Mouse (Mus musculus): ENCODE measurements around the gene Gm36028. TPM values are rescaled to one million over a fixed set of nuclear protein-coding genes. Genes with fewer than 3 reads are reported as not detected.

Gm36028 gene
- total RNA-seq, 2 experiments from 2014 or later: not detected

DNA sequence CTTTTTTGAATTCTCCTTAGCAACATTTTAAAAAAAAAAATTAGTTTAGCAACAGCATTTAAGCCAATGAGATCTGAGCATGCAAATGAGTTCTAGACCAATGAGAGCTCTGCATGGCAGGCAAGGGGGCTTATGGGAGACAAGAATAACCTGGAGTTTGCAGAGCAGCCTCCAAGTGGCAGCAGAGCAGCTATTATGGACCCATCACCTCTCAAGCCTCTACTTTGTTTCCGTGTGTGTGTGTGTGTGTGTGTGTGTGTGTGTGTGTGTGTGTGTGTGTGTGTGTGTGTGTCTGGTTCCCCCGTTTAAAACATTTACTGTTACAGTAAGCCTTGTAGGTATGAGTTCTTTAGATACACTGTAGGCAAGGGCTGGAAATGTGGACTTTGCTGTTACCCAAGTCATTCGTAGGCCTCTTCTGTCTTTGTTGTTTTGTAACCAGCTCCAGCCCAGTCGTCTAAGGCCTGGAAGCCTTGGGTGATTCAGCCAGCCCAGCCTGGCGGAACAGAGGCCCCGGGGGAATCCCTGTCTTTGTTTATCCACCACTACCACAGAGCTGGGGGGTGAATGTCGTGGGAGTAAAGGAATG is 46.5 kb downstream of the Gm36028 start:
- peak; percentile 100 for ATAC-seq (replicated peaks; ENCODE audit: low FRiP score, low TSS enrichment, poor library complexity, severe bottlenecking)

DNA sequence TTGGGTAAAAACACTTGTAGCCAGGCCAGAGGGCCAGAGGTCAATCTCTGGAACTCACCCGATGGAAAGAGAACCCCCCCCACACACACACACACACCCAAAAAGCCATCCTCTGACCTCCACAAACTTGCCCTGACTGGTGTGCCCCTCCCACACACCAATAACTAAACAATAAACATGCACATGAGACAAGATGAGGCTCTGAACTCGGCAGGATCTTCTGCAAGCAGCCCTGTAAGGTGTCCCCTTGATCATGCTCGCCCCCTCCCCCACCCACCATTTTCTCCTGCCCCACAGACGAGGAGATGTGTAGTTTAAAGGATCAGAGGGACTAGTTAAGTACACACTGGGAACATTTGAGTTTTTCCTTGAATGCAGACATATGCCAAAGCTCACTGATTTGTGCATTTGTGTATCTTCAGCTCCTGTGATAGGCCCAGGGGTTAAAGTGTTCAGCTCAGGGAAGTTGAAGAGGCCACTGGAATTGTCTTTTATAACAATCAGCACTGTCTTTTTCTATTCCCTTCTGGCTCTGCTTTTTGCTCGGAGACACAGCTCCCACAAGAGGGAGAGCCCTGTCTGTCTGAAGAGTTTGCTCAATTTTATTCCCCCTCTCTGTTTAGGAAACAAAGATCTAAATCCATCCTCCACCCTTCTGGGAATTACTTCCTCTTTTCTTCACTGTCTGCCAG is 47.1 kb downstream of the Gm36028 start:
- no peak for ATAC-seq (replicated peaks; ENCODE audit: low FRiP score, low TSS enrichment, poor library complexity, severe bottlenecking)

DNA sequence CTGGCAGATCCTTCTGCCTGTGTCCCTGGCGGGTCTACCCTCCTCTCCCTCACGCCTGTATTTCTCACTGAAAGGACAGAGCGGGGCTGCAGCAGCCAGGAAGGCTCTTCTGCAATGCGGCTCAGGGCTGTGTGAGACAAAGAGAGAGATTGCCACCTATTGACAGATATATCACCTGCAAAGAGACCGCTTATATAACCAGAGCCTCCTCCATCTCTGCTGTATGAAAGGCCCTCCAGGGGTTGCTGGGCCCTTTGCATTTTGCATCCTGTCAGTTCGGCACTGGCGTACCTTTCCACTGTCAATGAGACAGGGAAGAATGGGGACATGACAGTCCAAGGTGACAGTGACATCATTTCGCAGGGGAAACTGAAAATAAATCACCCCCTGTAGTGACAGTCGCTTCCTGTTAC is 48.5 kb downstream of the Gm36028 start:
- ATAC-seq (replicated peaks; ENCODE audit: low FRiP score, low TSS enrichment, poor library complexity, severe bottlenecking): 0 out of 2 replicates have a peak, but pooled peaks have one; percentile 20

DNA sequence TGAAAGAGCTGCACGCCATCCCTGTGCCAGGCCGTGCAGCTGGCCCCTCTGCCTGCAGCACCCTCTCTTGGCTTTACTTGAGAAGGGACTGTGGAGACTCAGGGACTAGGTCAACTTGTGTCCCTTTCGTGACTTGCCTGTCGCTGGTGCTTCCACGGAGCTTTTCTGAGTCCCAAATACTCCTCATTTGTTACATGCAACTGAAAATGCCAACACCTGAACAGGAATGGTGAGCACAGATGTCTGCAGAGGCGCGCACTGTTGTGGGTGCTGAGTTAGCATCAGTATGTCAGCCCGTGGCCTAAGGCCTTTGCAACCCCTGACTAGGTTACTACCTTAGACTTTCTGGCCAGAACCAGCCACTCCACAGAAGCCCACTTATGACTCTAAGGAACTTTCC is 49.1 kb downstream of the Gm36028 start:
- ATAC-seq (replicated peaks; ENCODE audit: low FRiP score, low TSS enrichment, poor library complexity, severe bottlenecking): no peak

DNA sequence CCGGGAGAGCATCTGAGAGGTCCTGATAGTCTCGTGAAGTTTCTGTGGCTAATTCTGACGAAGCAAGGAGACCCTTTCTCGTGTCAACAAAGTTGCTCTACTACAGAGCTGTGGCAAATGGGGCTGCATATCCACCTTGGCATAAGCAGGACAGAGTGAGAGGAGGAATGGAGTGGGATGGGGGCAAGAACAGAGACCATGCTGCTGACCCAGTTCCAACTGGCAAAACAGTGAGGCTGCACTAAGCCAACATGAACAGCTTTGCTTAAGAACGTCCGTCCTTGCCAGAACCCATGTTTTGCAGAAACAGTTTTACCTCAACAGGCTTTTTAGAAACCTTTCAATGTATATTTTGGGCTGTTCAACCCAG is 51.3 kb downstream of the Gm36028 start:
- no peak for ATAC-seq (replicated peaks; ENCODE audit: low FRiP score, low TSS enrichment, poor library complexity, severe bottlenecking)

DNA sequence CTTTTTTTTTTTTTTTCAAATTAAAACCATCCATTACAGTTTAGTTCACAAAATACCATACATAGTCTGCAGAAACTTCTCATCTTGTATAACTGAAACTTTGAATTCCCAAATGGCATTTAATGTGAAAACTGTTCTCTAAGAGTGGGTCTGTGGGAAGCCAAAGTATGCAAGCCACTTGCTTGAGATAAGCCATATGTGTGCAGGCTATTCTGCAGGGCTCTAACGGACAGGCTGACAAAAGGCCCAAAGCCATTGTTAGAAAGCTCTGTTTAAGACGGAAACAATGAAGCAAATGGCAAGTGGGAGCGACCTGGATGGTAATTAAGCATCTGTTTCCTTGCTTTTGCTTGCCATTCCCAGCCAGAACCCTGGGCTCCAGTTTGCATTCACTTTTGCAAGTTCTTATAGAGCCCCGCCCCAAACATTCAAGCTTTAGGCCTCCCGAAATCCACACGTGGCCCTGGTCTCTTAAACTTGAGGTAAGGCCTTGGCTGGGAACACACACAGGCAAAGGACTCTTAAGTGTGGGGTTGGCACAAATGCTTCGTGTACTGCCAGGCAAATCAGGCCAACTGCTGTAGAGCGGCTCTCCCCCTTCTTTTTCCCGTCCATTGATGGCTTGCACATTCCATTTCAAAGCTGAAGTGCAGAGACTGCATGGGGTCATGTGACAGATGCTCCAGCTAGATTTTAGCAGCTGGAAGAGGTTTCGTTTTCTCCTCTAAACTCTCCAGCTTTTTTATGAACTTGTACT is 51.9 kb downstream of the Gm36028 start:
- no peak for ATAC-seq (replicated peaks; ENCODE audit: low FRiP score, low TSS enrichment, poor library complexity, severe bottlenecking)

DNA sequence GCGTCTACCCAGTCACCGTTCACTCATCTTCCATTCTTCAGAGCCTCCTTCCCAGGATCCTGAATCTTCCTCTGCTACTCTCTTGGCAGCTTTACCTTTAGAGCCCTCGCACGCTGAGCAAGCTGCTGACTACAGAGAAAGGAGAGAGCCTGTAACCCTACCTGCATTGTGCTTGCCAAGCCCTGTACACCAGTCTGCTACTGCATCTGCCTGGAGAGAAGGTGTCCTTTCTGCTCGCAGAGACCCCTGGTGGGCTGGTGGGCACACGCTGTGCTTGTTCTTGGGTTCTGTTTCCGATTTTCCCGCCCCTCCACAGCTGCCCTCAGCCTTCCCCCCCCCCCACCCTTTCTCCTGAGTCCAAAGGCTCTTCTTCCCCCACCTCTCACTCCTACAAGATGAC is 53.7 kb downstream of the Gm36028 start:
- ATAC-seq (replicated peaks; ENCODE audit: low FRiP score, low TSS enrichment, poor library complexity, severe bottlenecking): no peak

DNA sequence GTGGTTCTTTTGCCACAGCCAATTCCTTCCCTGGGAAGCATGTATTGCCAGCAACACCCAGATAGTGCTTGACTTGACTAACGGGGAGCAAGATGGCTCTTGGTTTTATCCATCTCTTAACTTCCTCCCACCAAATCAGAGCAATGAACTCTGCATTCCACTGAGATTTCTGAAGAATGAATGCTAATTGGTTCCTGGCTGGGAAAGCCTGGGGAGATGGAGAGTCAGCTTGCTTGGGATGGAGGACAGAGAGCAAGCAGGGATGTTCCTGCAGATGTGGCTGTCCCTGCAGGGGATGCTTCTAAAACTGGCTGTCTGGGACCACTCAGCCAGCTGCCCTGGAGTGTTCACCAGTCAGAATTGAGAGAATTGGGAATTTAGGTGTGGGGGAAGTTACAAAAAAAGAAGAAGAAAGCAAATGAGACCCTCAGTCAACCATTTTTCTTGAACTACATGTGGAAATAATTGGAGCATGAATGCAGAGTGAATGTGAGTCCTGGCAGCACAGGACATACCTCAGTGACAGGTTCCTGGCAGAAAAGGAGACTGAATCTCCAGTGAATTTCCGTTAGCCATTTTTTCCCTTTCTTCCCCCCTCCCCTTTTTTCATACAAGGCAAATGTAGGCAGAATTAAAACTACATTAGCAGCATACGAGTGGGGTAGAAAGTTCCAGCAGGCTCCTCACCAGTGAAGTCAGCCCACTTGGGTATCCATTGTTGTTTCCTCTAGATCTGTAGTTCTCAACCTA is 55.0 kb downstream of the Gm36028 start:
- no peak for ATAC-seq (replicated peaks; ENCODE audit: low FRiP score, low TSS enrichment, poor library complexity, severe bottlenecking)

DNA sequence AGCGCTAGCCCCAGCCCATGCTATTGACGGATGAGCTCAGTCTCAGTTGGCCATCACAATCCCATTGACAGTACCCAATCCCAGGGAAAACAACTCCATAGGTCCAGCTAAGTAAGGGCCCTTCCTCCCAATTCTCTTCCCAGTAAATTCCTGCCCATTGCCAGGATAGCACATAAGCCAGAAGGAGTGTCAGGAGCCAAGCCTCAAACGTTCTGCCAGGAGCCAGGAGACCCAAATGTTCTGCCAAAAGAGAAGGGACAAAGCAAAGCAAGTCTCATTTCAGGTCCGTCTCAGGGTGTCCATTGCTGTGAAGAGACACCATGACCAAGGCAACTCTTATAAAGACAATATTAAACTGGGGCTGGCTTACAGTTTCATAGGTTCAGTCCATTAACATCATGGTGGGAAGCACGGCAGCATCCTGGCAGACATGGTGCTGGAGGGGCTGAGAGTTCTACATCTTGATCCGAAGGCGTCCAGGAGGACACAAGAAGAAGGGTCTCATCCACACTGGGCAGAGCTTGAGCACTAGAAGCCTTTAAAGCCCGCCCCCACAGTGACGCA is 57.5 kb downstream of the Gm36028 start:
- no peak for ATAC-seq (replicated peaks; ENCODE audit: low FRiP score, low TSS enrichment, poor library complexity, severe bottlenecking)

DNA sequence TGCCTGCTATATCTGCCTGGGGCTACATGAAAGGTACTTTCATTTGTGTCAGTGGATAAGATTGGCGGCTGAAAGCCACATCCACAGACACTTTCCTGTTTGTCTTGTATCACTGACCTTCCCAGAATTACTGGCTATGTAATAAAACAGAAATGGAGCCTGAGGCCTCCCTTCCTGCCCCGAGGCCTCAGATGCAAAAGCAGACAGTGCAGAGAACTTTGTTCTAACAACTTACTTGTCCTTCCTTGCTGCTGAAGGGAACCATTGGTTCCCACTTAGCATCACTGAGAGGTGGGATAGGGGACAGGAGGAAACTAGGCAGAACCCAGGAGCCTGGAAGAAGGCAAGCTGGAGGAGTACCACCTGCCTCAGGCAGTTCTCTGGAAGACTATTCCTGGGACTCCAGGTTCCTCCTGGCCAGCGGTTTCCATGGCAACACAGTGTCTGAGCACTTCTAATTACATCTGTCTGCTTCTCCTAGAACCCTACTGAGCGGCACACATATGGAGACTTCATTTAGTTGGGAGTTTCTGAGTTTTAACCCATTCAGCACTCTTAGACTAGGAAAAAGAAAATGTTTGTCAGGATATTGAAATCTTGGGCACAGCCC is 58.2 kb downstream of the Gm36028 start:
- no peak for ATAC-seq (replicated peaks; ENCODE audit: low FRiP score, low TSS enrichment, poor library complexity, severe bottlenecking)

DNA sequence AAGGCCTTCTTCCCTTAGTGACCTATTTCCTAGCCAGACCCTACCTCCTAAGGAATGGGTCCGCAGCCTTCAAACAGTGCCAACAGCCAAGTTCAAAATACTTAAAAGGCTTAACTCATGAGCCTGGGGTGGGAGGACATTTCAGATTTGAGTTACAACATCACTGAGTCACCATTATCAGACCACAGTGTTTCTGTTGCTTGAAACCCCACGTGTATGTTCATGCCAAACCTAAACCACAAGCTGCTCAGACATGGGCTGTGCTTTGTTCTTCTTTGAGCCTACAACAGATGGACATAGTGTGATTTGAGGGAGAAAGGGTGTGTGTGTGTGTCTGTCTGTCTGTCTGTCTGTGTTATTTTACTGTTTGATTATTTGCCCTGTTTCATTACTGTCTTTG is 59.8 kb downstream of the Gm36028 start:
- ATAC-seq (replicated peaks; ENCODE audit: low FRiP score, low TSS enrichment, poor library complexity, severe bottlenecking): no peak

Other genes starting within 250 kb of the Gm36028 start
- 48.1 and 63.1 TPM in 2 replicates for gene Ndufb4, start 206.7 kb downstream of the Gm36028 start, total RNA-seq (2014; fragmentation: Nextera tagmentation)
- gene Ndufb4, start 206.7 kb downstream of the Gm36028 start, total RNA-seq (2017): 9.9 and 30.6 TPM in 2 replicates
- gene Fstl1, start 84.3 kb downstream of the Gm36028 start, total RNA-seq (2014; fragmentation: Nextera tagmentation): 2.1 TPM in 1 of 2 replicates, not detected in the other
- gene Fstl1, start 84.3 kb downstream of the Gm36028 start, total RNA-seq (2017): 0.23 and 0.42 TPM in 2 replicates
- gene Lrrc58, start 7.2 kb upstream of the Gm36028 start, total RNA-seq (2014; fragmentation: Nextera tagmentation): 29.8 and 33.2 TPM in 2 replicates
- gene Lrrc58, start 7.2 kb upstream of the Gm36028 start, total RNA-seq (2017): 26.7 and 37.5 TPM in 2 replicates
- gene Gpr156, start 55.4 kb upstream of the Gm36028 start, total RNA-seq (2014; fragmentation: Nextera tagmentation): not detected in 2 replicates
- not detected in 2 replicates for gene Gpr156, start 55.4 kb upstream of the Gm36028 start, total RNA-seq (2017)
- gene Gsk3b, start 227.9 kb upstream of the Gm36028 start, total RNA-seq (2014; fragmentation: Nextera tagmentation): 34.1 and 54.9 TPM in 2 replicates
- 31.8 and 44.1 TPM in 2 replicates for gene Gsk3b, start 227.9 kb upstream of the Gm36028 start, total RNA-seq (2017)